Mouse (Mus musculus) limb, embryonic 15.5 days (tissue): ENCODE measurements around the gene Srcap. TPM values are rescaled to one million over a fixed set of nuclear protein-coding genes. Genes with fewer than 3 reads are reported as not detected.
A peak's percentile ranks its signal among the peaks of the same experiment; 100 is the strongest.

Experiments
- ATAC-seq: fragments of 200-750 bp; cut with Nextera tagmentation; 2 replicates; pipeline ENCODE4 v1.8.0; 2017; ENCODE audit warnings: low read depth, moderate TSS enrichment; ENCODE audit not compliant: insufficient number of reproducible peaks, low FRiP score, low TSS enrichment
- H3K27ac ChIP-seq: fragments of 300-500 bp; sonication (generic); 2 replicates; pipeline ENCODE4 v1.5.1; 2015; ENCODE audit warnings: moderate library complexity, mild to moderate bottlenecking, inconsistent platforms
- H3K27me3 ChIP-seq: fragments of 300-500 bp; sonication (generic); 2 replicates; pipeline ENCODE4 v1.6.1; 2015; ENCODE audit warnings: inconsistent platforms
- H3K36me3 ChIP-seq: fragments of 300-500 bp; sonication (generic); 2 replicates; pipeline ENCODE4 v1.6.1; 2015; ENCODE audit warnings: inconsistent platforms
- H3K4me1 ChIP-seq: fragments of 300-500 bp; sonication (generic); 2 replicates; pipeline ENCODE4 v1.6.1; 2015; ENCODE audit warnings: inconsistent platforms
- H3K4me2 ChIP-seq: fragments of 300-500 bp; sonication (generic); 2 replicates; pipeline ENCODE4 v1.6.1; 2015; ENCODE audit warnings: mild to moderate bottlenecking, inconsistent platforms
- H3K4me3 ChIP-seq: fragments of 300-500 bp; sonication (generic); 2 replicates; pipeline ENCODE4 v1.5.1; 2015; ENCODE audit warnings: mild to moderate bottlenecking, inconsistent platforms
- H3K9ac ChIP-seq: fragments of 300-500 bp; sonication (generic); 2 replicates; pipeline ENCODE4 v1.6.1; 2015; ENCODE audit warnings: inconsistent platforms
- H3K9me3 ChIP-seq: fragments of 300-500 bp; sonication (generic); 2 replicates; pipeline ENCODE4 v1.6.1; 2016; ENCODE audit warnings: inconsistent platforms
- WGBS: fragments of 180-500 bp; shearing (Covaris S2); methylation state at CpG from one replicate; pipeline ENCODE4 v1.1.7; 2015; 5-methylcytosine and 5-hydroxymethylcytosine counted together
- polyA plus RNA-seq: library from polyadenylated mRNA; unstranded; fragments of >200 nt; fragmentation: Nextera tagmentation; extraction: Ambion mirVana; gene quantifications from 2 replicates; pipeline ENCODE4 v1.2.1, GENCODE M21; 2015

Srcap gene
- polyA plus RNA-seq, 1 experiment from 2014 or later: 40.0 TPM

- Histone ChIP-seq H3K27ac (no peak overlapping the region), H3K27me3 (no peaks in the 10 kb centered on the region)
- 86% methylated on average over 15 of the region's 15 CpGs for whole genome bisulfite sequencing
These were observed 37.5 kb downstream of the Srcap start for GRCm38 (mm10) chr7:127549116-127549835.

GRCm38 (mm10) chr7:127551558-127551957 is 39.8 kb downstream of the Srcap start:
- WGBS: 96% methylated on average over 8 of the region's 8 CpGs
- H3K4me3 ChIP-seq: no peak overlapping the region
- H3K4me2 ChIP-seq: no peak overlapping the region
- no peak overlapping the region for H3K9ac ChIP-seq
- H3K4me1 ChIP-seq: no peaks in the 10 kb centered on the region
- peaks cover 75% of the 10 kb centered on the region for H3K36me3 ChIP-seq
- H3K27me3 ChIP-seq: no peaks in the 10 kb centered on the region
- no peak for ATAC-seq
- no peaks in the 10 kb centered on the region for H3K9me3 ChIP-seq
- no peak overlapping the region for H3K27ac ChIP-seq

More at GRCm38 (mm10) chr7:127549116-127549835, 37.5 kb downstream of the Srcap start:
- H3K9ac ChIP-seq: no peak overlapping the region
- no peak for ATAC-seq
- no peak overlapping the region for H3K4me3 ChIP-seq
- peaks cover 73% of the 10 kb centered on the region for H3K36me3 ChIP-seq
- H3K4me1 ChIP-seq: no peaks in the 10 kb centered on the region
- H3K4me2 ChIP-seq: no peak overlapping the region
- H3K9me3 ChIP-seq: no peaks in the 10 kb centered on the region

- H3K36me3 ChIP-seq: peaks cover 77% of the 10 kb centered on the region
- 93% methylated on average over 11 of the region's 11 CpGs for WGBS
- H3K4me3 ChIP-seq: no peak overlapping the region
- H3K27me3 ChIP-seq: no peaks in the 10 kb centered on the region
- H3K9me3 ChIP-seq: no peaks in the 10 kb centered on the region
- H3K4me1 ChIP-seq: peaks cover 4% of the 10 kb centered on the region; the same call in 1 of the 2 replicates
- no peak overlapping the region for H3K4me2 ChIP-seq
- ATAC-seq: no peak
- H3K27ac ChIP-seq: no peak overlapping the region
- H3K9ac ChIP-seq: no peak overlapping the region
These were observed 48.8 kb downstream of the Srcap start for GRCm38 (mm10) chr7:127560580-127560979.

- H3K27ac ChIP-seq: 0 out of 2 replicates have a peak within 1 kb of the TSS, but pooled peaks have one; percentile 22
- no peaks in the 10 kb centered on the region for H3K9me3 ChIP-seq
- no peak within 1 kb of the TSS for H3K4me3 ChIP-seq
- no peak within 1 kb of the TSS for H3K4me2 ChIP-seq
- H3K4me1 ChIP-seq: peaks cover 4% of the 10 kb centered on the region; the same call in 1 of the 2 replicates
- WGBS: 84% methylated on average over 5 of the region's 5 CpGs
- peaks cover 77% of the 10 kb centered on the region for H3K36me3 ChIP-seq
- no peak within 1 kb of the TSS for H3K9ac ChIP-seq
- no peaks in the 10 kb centered on the region for H3K27me3 ChIP-seq
- no peak for ATAC-seq
These were observed 49.6 kb downstream of the Srcap start, which contains the start of gene Tmem265 for GRCm38 (mm10) chr7:127561340-127561858. Tmem265 (plus strand) TSS chr7:127561390.

- Histone ChIP-seq H3K36me3 (peaks cover 60% of the 10 kb centered on the region), H3K4me1 (peaks cover 4% of the 10 kb centered on the region; the same call in 1 of the 2 replicates), H3K9me3 (no peaks in the 10 kb centered on the region), H3K4me2 (no peak overlapping the region), H3K9ac (no peak overlapping the region), H3K4me3 (no peak overlapping the region), H3K27me3 (no peaks in the 10 kb centered on the region), H3K27ac (no peak overlapping the region)
- 65% methylated on average over 6 of the region's 6 CpGs for WGBS
- ATAC-seq: no peak
These were observed 52.8 kb downstream of the Srcap start for GRCm38 (mm10) chr7:127564381-127565150.

GRCm38 (mm10) chr7:127572895-127573471 is 61.2 kb downstream of the Srcap start, which contains the start of gene Phkg2:
Phkg2 (plus strand) TSS chr7:127573340.
- peak within 1 kb of the TSS; percentile 84 for H3K27ac ChIP-seq
- H3K4me1 ChIP-seq: peaks cover 18% of the 10 kb centered on the region
- peak within 1 kb of the TSS; percentile 80 for H3K9ac ChIP-seq
- peak within 1 kb of the TSS; percentile 95 for H3K4me2 ChIP-seq
- no peaks in the 10 kb centered on the region for H3K9me3 ChIP-seq
- peak; percentile 96 for ATAC-seq
- peak within 1 kb of the TSS; percentile 72 for H3K4me3 ChIP-seq
- peaks cover 25% of the 10 kb centered on the region for H3K36me3 ChIP-seq
- H3K27me3 ChIP-seq: no peaks in the 10 kb centered on the region
- under 1% methylated on average over 17 of the region's 17 CpGs for WGBS

GRCm38 (mm10) chr7:127573503-127574008 is 61.8 kb downstream of the Srcap start:
- Histone ChIP-seq H3K36me3 (peaks cover 30% of the 10 kb centered on the region), H3K27me3 (no peaks in the 10 kb centered on the region), H3K9ac (peak overlapping the region; percentile 80), H3K9me3 (no peaks in the 10 kb centered on the region), H3K4me3 (peak overlapping the region; percentile 72), H3K27ac (peak overlapping the region; percentile 76), H3K4me1 (peaks cover 18% of the 10 kb centered on the region), H3K4me2 (peak overlapping the region; percentile 95)
- WGBS: 0% methylated on average over 20 of the region's 28 CpGs
- ATAC-seq: peak; percentile 52

GRCm38 (mm10) chr7:127574115-127574514 is 62.3 kb downstream of the Srcap start:
- Histone ChIP-seq H3K9ac (peak overlapping the region; percentile 80), H3K4me1 (peaks cover 18% of the 10 kb centered on the region), H3K4me3 (peak overlapping the region; percentile 72), H3K36me3 (peaks cover 25% of the 10 kb centered on the region), H3K27me3 (no peaks in the 10 kb centered on the region), H3K9me3 (no peaks in the 10 kb centered on the region), H3K27ac (no peak overlapping the region), H3K4me2 (peak overlapping the region; percentile 95)
- 20% methylated on average over 7 of the region's 7 CpGs for WGBS
- no peak for ATAC-seq

- H3K9me3 ChIP-seq: no peaks in the 10 kb centered on the region
- H3K4me1 ChIP-seq: peaks cover 10% of the 10 kb centered on the region
- no peak overlapping the region for H3K4me3 ChIP-seq
- no peak overlapping the region for H3K27ac ChIP-seq
- 90% methylated on average over 6 of the region's 6 CpGs for WGBS
- H3K36me3 ChIP-seq: peaks cover 60% of the 10 kb centered on the region
- no peaks in the 10 kb centered on the region for H3K27me3 ChIP-seq
- ATAC-seq: no peak
- H3K4me2 ChIP-seq: no peak overlapping the region
- H3K9ac ChIP-seq: no peak overlapping the region
These were observed 71.5 kb downstream of the Srcap start for GRCm38 (mm10) chr7:127583260-127583659.

- H3K9ac ChIP-seq: no peak overlapping the region
- no peak for ATAC-seq
- WGBS: 82% methylated on average over 7 of the region's 7 CpGs
- peaks cover 54% of the 10 kb centered on the region for H3K36me3 ChIP-seq
- no peaks in the 10 kb centered on the region for H3K9me3 ChIP-seq
- H3K4me3 ChIP-seq: no peak overlapping the region
- no peak overlapping the region for H3K27ac ChIP-seq
- no peaks in the 10 kb centered on the region for H3K27me3 ChIP-seq
- H3K4me2 ChIP-seq: no peak overlapping the region
- peaks cover 17% of the 10 kb centered on the region for H3K4me1 ChIP-seq
These were observed 73.2 kb downstream of the Srcap start for GRCm38 (mm10) chr7:127585031-127585430.

GRCm38 (mm10) chr7:127586149-127586548 is 74.4 kb downstream of the Srcap start:
- H3K36me3 ChIP-seq: peaks cover 54% of the 10 kb centered on the region
- H3K9ac ChIP-seq: no peak overlapping the region
- no peaks in the 10 kb centered on the region for H3K27me3 ChIP-seq
- no peak overlapping the region for H3K27ac ChIP-seq
- no peak overlapping the region for H3K4me3 ChIP-seq
- WGBS: 93% methylated on average over 6 of the region's 6 CpGs
- ATAC-seq: no peak
- peaks cover 17% of the 10 kb centered on the region for H3K4me1 ChIP-seq
- no peaks in the 10 kb centered on the region for H3K9me3 ChIP-seq
- no peak overlapping the region for H3K4me2 ChIP-seq
